Mouse (Mus musculus) left cerebral cortex, postnatal 10 days (tissue): ENCODE results near the gene Snx11. TPM values are rescaled to one million over a fixed set of nuclear protein-coding genes. Genes with fewer than 3 reads are reported as not detected.
"Not testable (repeated sequence)": the region's sequence is repeated elsewhere in the genome, so short reads cannot be mapped to it uniquely, and the experiment has no call there.

Experiments used
- DNase-seq, 2 experiments: peaks; one replicate each; pipeline ENCODE4 v3.0.0; 2021 to 2022; ENCODE audit warnings: low spot score in 2 of 2, mixed read lengths in 1 of 2; ENCODE audit errors: extremely low spot score in 1 of 2
- intact Hi-C: fragments of 180-260 bp; cut with DNase I; formaldehyde crosslinking; loops from one replicate; pipeline ENCODE4 v1.15.1; 2025
- total RNA-seq, 2 experiments: library from RNA; stranded (reverse); gene quantifications; 2 replicates each; pipeline ENCODE4 v1.2.3; 2021

The Snx11 gene
- total RNA-seq = 10 to 100 TPM; 43.1 to 43.2 TPM

DNA sequence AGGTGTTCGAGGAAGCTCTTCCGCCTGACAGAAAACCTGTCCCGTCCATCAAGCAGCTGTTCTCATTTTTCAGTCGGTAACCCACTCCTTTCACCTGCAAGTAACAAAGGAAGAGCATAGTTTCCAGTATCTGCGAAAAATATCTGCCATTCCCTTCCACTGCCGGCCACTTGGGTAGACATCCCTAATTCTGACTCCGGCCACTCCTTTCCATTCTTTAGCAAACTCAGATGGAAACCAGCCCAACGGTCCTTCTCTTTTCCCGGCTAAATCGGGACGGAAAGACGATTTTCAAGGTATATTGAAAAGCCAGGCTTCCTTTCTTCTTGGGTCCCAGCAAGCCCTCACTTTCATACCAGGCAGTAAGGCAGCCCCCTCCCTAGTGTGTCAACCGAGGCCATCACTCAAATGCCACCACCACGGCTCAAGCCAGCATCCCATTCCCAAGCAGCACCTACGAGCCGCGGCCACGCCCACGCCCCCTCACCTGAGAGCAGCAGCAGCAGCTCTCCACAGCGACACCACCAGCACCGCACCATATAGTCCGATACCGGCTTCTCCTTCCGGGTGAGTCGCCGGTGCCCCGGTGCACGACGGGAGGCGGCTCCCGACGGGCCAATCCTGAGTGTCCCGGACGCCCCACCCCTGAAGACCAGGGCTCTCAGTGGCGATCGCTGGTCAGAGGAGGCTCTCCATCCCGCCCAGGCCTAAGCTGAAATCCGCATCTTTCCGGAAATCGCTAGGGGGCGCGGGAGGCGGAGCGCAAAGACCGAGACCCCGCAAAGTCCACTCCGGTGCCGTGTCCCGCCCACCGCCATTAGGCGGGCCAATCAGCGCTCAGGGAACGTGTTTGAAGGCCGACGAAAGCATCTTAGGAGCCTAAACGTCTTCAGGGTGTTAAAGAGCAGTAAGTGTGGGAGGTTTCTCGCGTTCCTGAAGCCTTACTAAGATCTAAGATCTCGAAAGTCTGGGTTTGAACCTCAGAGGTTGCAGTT lies at the start of gene Snx11:
Gene Snx11, minus strand, starts transcription at position 592 of the 995 bp plus-strand sequence.
- intact Hi-C loops = loop anchor here (5.0 kb wide), 1 partner anchor 85 kb away; no protein-coding TSS in a partner anchor
- peak; percentile 98 to 99 for DNase-seq

GRCm38 (mm10) chr11:96826481-96826880 lies 49.1 kb upstream of the Snx11 start:
- intact Hi-C loops = no loop called here
- DNase-seq = no peak

DNA sequence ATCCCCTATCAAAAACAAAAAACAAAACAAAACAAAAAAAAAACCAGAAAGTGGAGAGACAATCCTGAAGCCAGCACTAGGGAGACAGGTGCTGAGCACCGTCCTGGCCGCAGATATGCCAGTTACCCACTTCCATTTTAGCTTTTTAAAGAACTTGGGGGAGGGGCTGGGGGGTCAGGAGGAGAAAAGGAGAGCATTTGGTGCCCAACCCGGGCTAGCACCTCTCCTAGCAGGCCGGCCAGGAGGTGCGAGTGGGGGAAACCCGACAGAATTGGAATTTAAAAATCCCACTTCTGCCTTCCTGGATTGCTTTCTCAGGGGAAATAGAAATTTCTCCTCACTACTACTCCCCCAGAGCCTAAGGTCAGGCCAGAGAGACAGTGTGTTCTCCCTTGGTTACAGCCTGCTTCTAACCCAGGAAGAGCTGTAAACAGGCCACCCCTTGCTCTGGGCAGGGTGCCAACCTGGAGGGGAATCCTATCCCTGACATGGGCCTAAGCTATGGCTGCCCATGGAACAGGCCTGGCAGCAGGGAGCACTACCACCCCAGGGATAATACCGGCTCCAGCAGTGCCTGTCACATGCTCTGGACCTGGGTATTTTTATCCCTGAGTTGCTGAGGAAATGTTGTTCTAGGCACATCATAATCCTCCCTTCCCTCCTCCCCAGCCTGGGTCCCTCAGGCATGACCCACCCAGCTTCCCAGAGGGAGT lies 47.6 kb upstream of the Snx11 start:
- peak in 1 of 2 experiments; percentile 83 for DNase-seq
- intact Hi-C loops = no loop called here

DNA sequence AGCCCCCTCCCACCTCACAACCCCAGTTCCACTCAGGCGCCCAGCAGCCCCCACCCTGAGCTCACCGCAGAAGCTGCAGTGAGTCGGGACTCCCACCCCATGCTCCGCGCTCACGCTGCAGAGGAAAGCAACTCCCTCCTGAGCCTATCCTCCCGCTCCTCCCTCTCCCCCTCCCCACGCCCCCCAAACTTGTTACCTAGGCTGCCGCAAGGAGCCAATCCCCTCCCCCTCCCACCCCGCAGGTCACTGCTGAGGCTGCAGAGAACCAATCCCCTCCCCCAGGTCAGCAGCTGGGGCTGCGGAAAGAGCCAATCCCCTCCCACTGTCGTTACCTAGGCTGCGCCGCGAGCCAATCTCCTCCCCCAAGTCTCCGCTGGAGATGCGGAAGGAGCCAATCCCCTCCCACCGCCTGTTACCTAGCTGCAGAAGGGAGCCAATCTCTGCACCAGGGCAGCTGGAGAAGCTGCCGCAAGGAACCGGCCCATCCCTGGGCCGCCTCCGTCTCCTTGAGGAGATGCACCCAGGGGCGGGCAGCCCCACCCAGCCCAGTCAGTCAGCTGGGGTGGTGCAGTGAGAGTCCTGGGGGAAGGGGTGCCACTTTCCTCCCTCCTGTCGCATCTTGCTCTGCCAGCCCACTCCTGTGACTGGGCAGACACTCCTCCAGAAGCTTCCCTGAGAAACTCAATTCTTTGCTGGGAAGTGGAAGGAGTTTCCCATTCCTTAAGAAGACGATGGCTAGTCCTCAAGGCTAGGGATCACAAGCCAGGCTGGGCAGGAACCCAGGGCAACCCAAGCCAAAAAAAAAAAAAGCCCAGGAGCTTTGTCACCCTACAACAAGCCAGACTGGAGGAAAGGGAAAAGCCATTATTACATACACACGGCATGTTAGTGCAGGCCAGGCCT lies 46.8 kb upstream of the Snx11 start:
- intact Hi-C loops = no loop called here
- peak; percentile 78 to 91 for DNase-seq

- peak in 1 of 2 experiments; percentile 56 for DNase-seq
- intact Hi-C loops = no loop called here
Observed at GRCm38 (mm10) chr11:96823471-96823837, 46.1 kb upstream of the Snx11 start.

DNA sequence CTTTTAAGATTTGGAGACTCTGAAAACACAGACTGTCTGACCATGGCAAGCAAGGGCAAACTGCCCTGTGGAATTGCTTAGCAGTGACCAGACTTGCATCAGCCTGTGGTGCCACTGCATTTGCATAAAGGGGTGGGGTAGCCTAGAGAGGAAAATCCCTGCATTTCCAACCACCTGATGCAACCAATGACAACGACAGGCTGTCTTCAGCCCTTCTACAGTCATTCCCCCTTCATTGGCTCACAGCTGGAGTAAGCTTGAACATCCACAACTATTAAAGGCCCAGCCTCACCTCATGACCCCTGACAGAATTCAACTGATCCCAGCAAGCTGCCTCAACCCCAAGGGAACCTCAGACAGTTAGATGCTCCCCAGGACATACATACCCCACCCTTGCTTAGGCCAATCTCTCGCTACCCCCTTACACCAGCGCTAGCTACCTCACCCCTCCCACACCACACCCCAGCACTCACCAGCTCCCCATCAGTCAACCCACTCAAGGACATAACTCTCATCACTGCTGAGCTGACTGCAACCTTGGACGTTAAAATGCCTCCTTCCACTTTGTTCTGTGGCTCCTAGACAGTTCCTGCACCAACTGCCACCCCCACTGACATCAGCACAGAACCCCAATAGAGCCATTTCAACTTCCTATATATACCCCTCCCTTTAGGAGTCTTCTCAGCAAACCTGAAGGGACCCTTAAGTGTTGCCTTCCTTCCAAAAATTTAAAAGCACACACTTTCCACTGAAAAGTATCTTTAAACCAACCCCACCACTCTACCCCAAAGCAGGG lies 45.5 kb upstream of the Snx11 start:
- intact Hi-C loops = no loop called here
- no peak for DNase-seq

DNA sequence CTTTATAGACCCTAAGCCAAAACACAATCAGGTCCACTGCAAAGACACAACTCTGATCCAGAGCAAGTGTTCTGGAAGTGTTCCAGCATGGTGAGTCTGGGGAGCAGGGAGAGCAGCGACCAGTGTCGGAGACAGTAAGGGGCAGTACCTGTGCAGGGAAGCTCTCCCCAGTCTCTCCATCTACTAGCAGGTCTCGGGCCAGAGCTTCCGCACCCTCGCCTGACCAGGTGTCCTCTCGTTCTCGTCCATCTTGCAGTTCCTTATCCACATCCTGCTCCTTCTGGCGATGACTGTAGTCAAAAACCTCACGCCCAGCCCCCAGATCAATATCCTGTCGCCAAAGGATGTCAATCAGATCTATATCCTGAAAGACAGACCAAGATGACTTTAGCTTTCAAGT lies 44.6 kb upstream of the Snx11 start:
- intact Hi-C loops = no loop called here
- no peak for DNase-seq

- intact Hi-C loops = no loop called here
- DNase-seq = no peak
Observed at GRCm38 (mm10) chr11:96818128-96818710, 40.9 kb upstream of the Snx11 start.

DNA sequence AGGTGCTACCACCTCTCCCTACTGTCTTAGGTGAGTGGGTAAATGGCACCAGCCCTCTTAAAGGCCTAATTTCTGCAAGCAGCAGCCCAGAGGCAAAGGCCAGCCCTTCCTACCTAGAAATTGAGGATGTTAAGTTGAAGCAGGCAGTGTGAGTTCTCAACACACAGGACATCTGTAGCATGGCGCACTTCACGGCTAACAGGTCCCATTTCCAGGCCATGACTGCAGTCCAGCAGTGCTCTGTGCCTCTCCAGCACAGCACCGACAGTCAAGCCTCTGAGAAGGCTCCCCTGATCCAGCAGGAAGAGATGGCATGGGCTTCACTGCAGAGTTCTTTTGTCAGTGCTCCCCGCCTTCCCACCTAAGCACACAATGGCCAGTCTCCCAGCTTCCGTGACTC lies 39.6 kb upstream of the Snx11 start:
- intact Hi-C loops = no loop called here
- DNase-seq = no peak

- intact Hi-C loops = no loop called here
- no peak for DNase-seq
Observed at GRCm38 (mm10) chr11:96816494-96816893, 39.1 kb upstream of the Snx11 start.

- intact Hi-C loops = no loop called here
Observed at GRCm38 (mm10) chr11:96815895-96816294, 38.5 kb upstream of the Snx11 start.

DNA sequence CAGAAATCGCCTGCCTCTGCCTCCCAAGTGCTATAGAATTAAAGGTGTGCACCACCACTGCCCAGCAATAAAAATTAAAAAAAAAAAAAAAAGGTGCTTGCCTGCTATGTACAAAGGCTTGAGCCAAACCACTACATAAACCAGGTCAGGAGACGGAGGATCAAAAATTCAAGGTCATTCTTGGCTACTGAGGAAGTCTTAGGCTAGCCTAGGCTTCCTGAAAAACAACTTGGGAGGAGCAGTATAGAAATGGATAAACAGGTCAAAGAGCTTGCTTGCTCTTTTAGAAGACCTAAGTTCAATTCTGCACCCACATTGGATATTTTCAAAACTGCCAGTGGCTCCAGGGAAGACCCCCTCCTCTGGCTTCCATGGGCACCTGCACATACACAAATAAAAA lies 37.1 kb upstream of the Snx11 start:
- intact Hi-C loops = no loop called here
- no peak for DNase-seq

More at GRCm38 (mm10) chr11:96815895-96816294, 38.5 kb upstream of the Snx11 start:
- DNase-seq = no peak

- intact Hi-C loops = no loop called here
- DNase-seq = no peak
Observed at GRCm38 (mm10) chr11:96813920-96814319, 36.6 kb upstream of the Snx11 start.

GRCm38 (mm10) chr11:96813455-96813854 lies 36.1 kb upstream of the Snx11 start:
- intact Hi-C loops = no loop called here
- DNase-seq = no peak

DNA sequence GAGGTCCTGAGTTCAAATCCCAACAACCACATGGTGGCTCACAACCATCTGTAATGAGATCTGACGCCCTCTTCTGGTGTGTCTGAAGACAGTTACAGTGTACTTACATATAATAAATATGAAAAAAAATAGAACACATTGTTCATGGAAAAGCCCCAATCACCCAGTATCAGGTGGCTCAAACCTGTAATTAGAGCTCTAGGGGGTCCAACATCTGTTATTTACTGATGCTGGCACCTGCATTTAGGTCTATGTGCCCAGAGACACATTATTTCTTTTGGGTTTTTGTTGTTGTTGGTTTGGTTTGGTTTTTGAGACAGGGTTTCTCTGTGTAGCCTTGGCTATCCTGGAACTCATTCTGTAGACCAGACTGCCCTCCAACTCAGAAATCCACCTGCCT lies 33.8 kb upstream of the Snx11 start:
- intact Hi-C loops, DNase-seq: not testable (repeated sequence)

DNA sequence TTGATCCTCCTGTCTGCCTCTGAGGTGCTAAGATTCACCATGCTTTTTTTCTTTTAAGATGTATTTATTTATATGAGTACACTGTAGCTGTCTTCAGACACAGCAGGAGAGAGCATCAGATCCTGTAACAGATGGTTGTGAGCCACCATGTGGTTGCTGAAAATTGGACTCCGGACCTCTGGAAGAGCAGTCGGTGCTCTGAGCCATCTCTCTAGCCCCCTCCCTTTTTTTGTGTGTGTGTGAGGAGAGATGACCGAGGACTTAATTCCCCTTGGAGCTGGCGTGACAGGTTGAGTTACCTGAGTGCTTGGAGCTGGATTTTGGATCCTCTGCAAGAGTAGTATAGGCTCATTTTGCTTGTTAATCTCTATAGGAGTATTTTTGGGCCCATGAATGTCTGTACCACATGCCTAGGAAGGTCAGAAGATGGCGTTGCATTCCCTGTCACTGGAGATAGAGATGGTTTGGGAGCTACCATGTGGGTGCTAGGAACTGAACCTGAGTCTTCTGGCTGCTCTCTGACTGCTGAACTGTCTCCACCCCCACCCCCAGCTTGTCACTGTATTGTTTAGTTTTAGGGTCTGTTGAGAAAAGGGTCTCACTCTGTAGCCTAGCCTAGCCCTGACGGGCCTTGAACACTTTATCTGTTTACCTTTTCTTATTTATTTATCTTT lies 32.3 kb upstream of the Snx11 start:
- DNase-seq = no peak
- intact Hi-C loops = no loop called here

- DNase-seq = no peak
- intact Hi-C loops = no loop called here
Observed at GRCm38 (mm10) chr11:96808066-96808465, 30.7 kb upstream of the Snx11 start.
